In the genomic region with DNA sequence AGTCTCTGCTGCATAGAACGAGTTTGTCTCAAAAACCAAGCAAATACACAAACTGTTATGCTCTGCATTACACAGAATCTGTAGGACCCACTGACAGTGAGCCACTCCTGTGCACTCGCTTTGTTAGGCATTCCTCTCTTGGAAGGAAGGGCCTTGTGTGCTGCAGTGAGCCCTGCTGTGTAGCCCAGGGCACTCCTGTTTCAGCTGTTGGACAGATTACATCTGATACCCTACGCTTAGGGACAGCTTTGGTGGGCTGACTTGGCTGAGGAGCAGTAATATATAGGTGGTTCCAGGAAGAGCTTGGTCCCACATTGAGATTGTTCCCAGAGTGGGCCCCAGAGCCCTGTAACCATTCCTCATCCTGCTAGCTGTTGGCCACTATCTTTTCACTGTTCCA, we compare ENCODE assay signal across 21 mouse cellular contexts.
"Had no signal": no experiment of that assay in that cellular context is flagged by ENCODE, and none has a peak within 500 bp of the region (broad histone marks: within the 10 kb centered on the region; RNA-seq: fewer than 3 reads in every experiment).

No protein-coding gene starts in this region.

- H3K9ac ChIP-seq: heart, embryonic 12.5 days; heart, embryonic 15.5 days; hindbrain, embryonic 13.5 days; hindbrain, embryonic 15.5 days; limb, embryonic 13.5 days; liver, embryonic 12.5 days; liver, embryonic 14.5 days had no signal

- H3K4me2 ChIP-seq: heart, embryonic 12.5 days; heart, embryonic 15.5 days; hindbrain, embryonic 13.5 days; hindbrain, embryonic 15.5 days; limb, embryonic 13.5 days; liver, embryonic 12.5 days had no signal

- H3K27ac ChIP-seq: heart, embryonic 10.5 days; heart, embryonic 15.5 days; hindbrain, embryonic 13.5 days; hindbrain, embryonic 15.5 days; hindbrain, postnatal 0 days; layer of hippocampus, adult 2 months; left cerebral cortex, adult 2 months; limb, embryonic 13.5 days; liver, embryonic 12.5 days; liver, embryonic 14.5 days had no signal

- H3K27me3 ChIP-seq: hindbrain, embryonic 13.5 days; hindbrain, embryonic 15.5 days; liver, embryonic 12.5 days had no signal

- ATAC-seq: hindbrain, postnatal 0 days; intestine, embryonic 16.5 days; liver, embryonic 12.5 days had no signal

- H3K9me3 ChIP-seq: heart, embryonic 10.5 days; heart, embryonic 12.5 days; heart, embryonic 15.5 days; hindbrain, embryonic 13.5 days; hindbrain, embryonic 15.5 days; limb, embryonic 13.5 days; liver, embryonic 12.5 days had no signal

- DNase-seq: gastrocnemius, postnatal 14 days; gastrocnemius, postnatal 36 days; heart, postnatal 14 days; heart, postnatal 36 days; kidney, adult 11 months; kidney, adult 2 months; kidney, postnatal 10 days; kidney, postnatal 25 days; kidney, postnatal 4 days had no signal

- H3K4me1 ChIP-seq: hindbrain, embryonic 13.5 days; hindbrain, embryonic 15.5 days; liver, embryonic 12.5 days had no signal

- H3K36me3 ChIP-seq: heart, embryonic 10.5 days; heart, embryonic 12.5 days; heart, embryonic 15.5 days; hindbrain, embryonic 13.5 days; hindbrain, embryonic 15.5 days; limb, embryonic 13.5 days; liver, embryonic 12.5 days had no signal

- H3K4me3 ChIP-seq: heart, embryonic 10.5 days; heart, embryonic 12.5 days; heart, embryonic 15.5 days; hindbrain, embryonic 13.5 days; hindbrain, embryonic 15.5 days; layer of hippocampus, adult 2 months; left cerebral cortex, adult 2 months; limb, embryonic 13.5 days; liver, embryonic 12.5 days had no signal
